Mouse (Mus musculus): ENCODE measurements at regions not wholly inside any gene's neighbourhood (a gene's known extent, or its start where the extent isn't known, plus 50 kb on each side); places are given as distances from the start of the nearest gene placed in this dataset.

DNA sequence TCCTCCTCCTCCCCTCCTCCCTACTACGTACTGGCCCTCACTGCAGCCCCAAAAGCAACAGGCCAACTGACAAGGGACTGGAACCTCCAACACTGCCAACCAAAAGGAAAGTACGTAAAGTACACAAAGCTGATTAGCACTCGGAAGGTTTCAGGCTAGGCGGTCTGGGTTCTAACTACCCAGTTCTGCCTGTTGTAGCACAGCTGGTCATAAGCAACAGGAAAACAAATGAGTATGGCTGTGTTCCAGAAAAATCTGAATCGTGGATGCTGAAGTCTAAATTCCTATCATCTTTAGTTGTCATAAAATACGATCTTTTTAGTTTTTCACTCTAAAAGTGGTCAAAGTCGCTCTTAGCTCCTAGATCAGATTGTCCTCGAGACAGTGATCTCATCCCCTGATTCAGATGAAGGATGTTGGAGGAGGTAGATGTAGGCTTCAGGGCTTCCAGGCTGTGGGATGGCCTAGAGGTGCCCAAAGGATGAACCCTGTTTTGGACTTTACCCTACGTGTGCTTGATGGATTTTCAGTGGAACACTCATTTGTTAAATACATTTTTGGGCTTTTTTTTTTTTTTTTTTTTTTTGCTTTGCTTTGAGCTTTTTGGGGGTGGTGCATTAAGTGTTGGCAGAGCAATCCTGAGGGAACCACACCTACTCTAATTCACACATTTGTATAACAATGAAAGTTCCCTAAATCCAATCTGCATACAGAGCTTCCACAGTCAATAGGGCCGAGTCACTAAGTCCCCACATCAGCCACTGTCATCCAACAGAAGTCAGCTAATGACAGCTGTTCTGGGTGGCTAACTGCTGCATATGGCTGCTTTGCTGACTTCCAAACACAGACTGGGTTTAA, 55.6 kb upstream of the Fzd7 start:
- no peaks in the 10 kb centered on the region for H3K27me3 ChIP-seq (ENCODE audit: control insufficient read depth, insufficient read depth, low read length)
- 61% methylated on average over 9 of the region's 10 CpGs for WGBS
- no peak overlapping the region for H3K27ac ChIP-seq (ENCODE audit: insufficient read depth, low read depth, low read length)
- H3K36me3 ChIP-seq (ENCODE audit: control insufficient read depth, insufficient read depth, low read length) = no peaks in the 10 kb centered on the region
- no peak overlapping the region for H3K4me3 ChIP-seq (ENCODE audit: low read depth, low read length)
- TF ChIP-seq POLR2A (IDR thresholded peaks at IDR 0.05; ENCODE audit: low read depth, low read length) = no peak
- 0 out of 2 replicates have a peak, but pooled peaks cover 4% of the 10 kb centered on the region for H3K4me1 ChIP-seq (ENCODE audit: control insufficient read depth, insufficient read depth, insufficient read length, low read length)

- Histone ChIP-seq H3K27me3 (ENCODE audit: control insufficient read depth, insufficient read depth, low read length) (no peaks in the 10 kb centered on the region), H3K4me1 (ENCODE audit: control insufficient read depth, insufficient read depth, insufficient read length, low read length) (0 out of 2 replicates have a peak, but pooled peaks cover 4% of the 10 kb centered on the region), H3K36me3 (ENCODE audit: control insufficient read depth, insufficient read depth, low read length) (no peaks in the 10 kb centered on the region), H3K4me3 (ENCODE audit: low read depth, low read length) (no peak overlapping the region), H3K27ac (ENCODE audit: insufficient read depth, low read depth, low read length) (no peak overlapping the region)
- 68% methylated on average over 5 of the region's 5 CpGs for WGBS
- peak; percentile 17; the same call in 1 of the 2 replicates for TF ChIP-seq CTCF (IDR thresholded peaks at IDR 0.05; ENCODE audit: extremely low read depth, insufficient read length, insufficient replicate concordance, low read depth, low read length)
- TF ChIP-seq POLR2A (IDR thresholded peaks at IDR 0.05; ENCODE audit: low read depth, low read length) = no peak
Observed at GRCm38 (mm10) chr1:59427204-59427557, 55.0 kb upstream of the Fzd7 start.

DNA sequence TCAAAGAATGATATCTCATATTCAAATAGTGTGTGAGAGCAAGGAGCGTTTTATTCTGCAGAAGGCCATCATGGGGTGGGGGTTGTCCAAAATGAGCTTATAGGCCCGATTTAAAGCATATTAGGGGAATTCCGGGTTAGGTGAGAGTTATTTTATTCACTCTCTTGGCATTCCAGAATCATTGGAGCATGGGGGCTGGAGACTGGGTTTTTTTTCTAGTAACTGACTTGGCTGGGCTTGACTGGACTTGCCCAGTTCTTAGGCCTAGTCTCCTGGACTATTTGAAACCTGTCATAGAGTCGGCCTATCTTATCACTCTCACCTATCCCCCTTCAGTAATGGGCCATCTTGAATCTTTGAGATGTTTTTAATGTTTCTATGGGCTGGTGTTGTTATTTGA, 52.9 kb upstream of the Fzd7 start:
- Histone ChIP-seq H3K27me3 (ENCODE audit: control insufficient read depth, insufficient read depth, low read length) (no peaks in the 10 kb centered on the region), H3K36me3 (ENCODE audit: control insufficient read depth, insufficient read depth, low read length) (no peaks in the 10 kb centered on the region), H3K4me1 (ENCODE audit: control insufficient read depth, insufficient read depth, insufficient read length, low read length) (no peaks in the 10 kb centered on the region), H3K4me3 (ENCODE audit: low read depth, low read length) (no peak overlapping the region), H3K27ac (ENCODE audit: insufficient read depth, low read depth, low read length) (no peak overlapping the region)
- no peak for TF ChIP-seq POLR2A (IDR thresholded peaks at IDR 0.05; ENCODE audit: low read depth, low read length)
- TF ChIP-seq CTCF (IDR thresholded peaks at IDR 0.05; ENCODE audit: extremely low read depth, insufficient read length, insufficient replicate concordance, low read depth, low read length) = no peak
- 81% methylated on average over 4 of the region's 4 CpGs for WGBS

DNA sequence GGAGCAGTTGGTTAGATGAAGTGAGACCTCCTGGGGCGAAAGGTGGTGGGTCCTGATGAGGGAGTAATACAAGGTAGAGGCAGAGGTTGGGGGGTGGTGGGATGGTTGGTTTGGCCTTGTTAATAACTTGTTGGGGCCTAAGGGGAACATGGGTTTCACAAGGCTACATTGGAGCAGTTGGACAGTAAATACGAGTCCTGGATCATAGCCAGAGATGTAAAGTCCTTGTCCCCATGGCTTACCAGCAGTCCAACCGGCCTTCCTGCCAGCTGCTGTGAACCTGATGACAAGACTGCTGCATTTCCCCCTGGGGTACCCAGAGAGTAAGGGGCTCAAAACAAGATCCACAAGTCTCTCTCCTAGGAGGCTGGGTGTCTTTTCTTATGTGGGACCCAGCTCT, 52.0 kb upstream of the Fzd7 start:
- Histone ChIP-seq H3K27me3 (ENCODE audit: control insufficient read depth, insufficient read depth, low read length) (no peaks in the 10 kb centered on the region), H3K4me3 (ENCODE audit: low read depth, low read length) (no peak overlapping the region), H3K36me3 (ENCODE audit: control insufficient read depth, insufficient read depth, low read length) (no peaks in the 10 kb centered on the region), H3K4me1 (ENCODE audit: control insufficient read depth, insufficient read depth, insufficient read length, low read length) (no peaks in the 10 kb centered on the region), H3K27ac (ENCODE audit: insufficient read depth, low read depth, low read length) (no peak overlapping the region)
- WGBS = 59% methylated on average over 3 of the region's 3 CpGs
- TF ChIP-seq CTCF (IDR thresholded peaks at IDR 0.05; ENCODE audit: extremely low read depth, insufficient read length, insufficient replicate concordance, low read depth, low read length) (no peak), POLR2A (IDR thresholded peaks at IDR 0.05; ENCODE audit: low read depth, low read length) (no peak)

DNA sequence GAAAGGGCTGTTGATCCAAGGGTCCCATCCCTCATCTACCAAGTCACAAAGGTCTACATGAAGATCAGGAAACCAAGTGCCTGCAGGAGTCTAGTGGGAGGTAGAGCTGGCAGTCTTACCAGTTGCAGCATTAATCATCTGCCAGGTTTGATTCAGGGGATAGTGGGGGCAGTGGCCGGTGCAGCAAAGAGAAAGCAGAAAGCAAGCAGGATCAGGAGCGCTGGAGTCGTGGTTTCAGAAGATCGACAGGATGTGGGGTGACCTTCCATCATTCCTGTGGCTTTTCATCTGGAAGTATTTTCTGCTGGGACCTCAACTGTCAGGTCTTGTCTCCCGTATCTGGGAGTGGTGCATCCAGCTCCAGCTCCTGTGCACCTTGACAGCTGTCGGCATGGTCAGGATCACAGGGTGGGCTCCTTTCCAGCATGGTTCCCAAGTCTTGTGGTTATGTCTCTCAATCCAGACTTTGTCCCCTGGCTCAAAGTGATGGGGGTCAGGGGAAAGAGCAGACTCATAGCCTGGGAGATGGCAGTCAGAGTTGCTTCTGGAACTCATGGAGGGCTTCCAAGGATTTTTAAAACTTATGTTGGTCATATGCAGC, 51.2 kb upstream of the Fzd7 start:
- Histone ChIP-seq H3K27me3 (ENCODE audit: control insufficient read depth, insufficient read depth, low read length) (no peaks in the 10 kb centered on the region), H3K36me3 (ENCODE audit: control insufficient read depth, insufficient read depth, low read length) (no peaks in the 10 kb centered on the region), H3K27ac (ENCODE audit: insufficient read depth, low read depth, low read length) (no peak overlapping the region), H3K4me1 (ENCODE audit: control insufficient read depth, insufficient read depth, insufficient read length, low read length) (no peaks in the 10 kb centered on the region), H3K4me3 (ENCODE audit: low read depth, low read length) (no peak overlapping the region)
- 72% methylated on average over 6 of the region's 6 CpGs for WGBS
- TF ChIP-seq POLR2A (IDR thresholded peaks at IDR 0.05; ENCODE audit: low read depth, low read length) (no peak), CTCF (IDR thresholded peaks at IDR 0.05; ENCODE audit: extremely low read depth, insufficient read length, insufficient replicate concordance, low read depth, low read length) (no peak)

Measured in small intestine, adult 2 months (tissue).